Mouse (Mus musculus): ENCODE measurements around the gene Cd79a. TPM values are rescaled to one million over a fixed set of nuclear protein-coding genes. Genes with fewer than 3 reads are reported as not detected.

Cd79a gene
- polyA plus RNA-seq (2016; fragmentation: Nextera tagmentation; extraction: Ambion mirVana): 0.13 and 0.29 TPM in 2 replicates

DNA sequence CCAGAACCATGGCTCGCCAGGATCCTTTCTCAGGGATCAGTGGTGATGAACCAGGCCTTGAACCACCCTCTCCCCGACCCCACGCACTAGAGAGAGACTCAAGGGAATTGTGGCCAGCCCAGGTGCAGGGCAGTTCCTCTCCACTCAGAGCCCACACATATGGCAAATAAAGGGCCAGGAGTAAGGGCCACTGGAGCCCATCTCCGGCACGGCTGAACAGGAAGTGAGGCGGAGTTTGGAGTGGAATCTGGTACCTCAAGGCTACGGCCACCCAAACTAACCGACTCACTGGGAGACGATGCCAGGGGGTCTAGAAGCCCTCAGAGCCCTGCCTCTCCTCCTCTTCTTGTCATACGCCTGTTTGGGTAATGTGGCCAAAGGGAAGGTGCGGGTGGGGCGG, at the start of gene Cd79a:
Cd79a (plus strand) TSS at position 158 of the 400 bp plus-strand sequence.
- WGBS: 78% methylated on average over 12 of the region's 12 CpGs
- no peaks in the 10 kb centered on the region for H3K9me3 ChIP-seq
- no peak within 1 kb of the TSS for H3K27ac ChIP-seq
- peaks cover 7% of the 10 kb centered on the region for H3K4me1 ChIP-seq (replicated peaks)
- H3K36me3 ChIP-seq: peaks cover 10% of the 10 kb centered on the region
- DNase-seq (ENCODE audit: low spot score): no peak
- no peaks in the 10 kb centered on the region for H3K27me3 ChIP-seq (ENCODE audit: insufficient read depth, poor library complexity, severe bottlenecking)
- no peak within 1 kb of the TSS for H3K4me3 ChIP-seq

DNA sequence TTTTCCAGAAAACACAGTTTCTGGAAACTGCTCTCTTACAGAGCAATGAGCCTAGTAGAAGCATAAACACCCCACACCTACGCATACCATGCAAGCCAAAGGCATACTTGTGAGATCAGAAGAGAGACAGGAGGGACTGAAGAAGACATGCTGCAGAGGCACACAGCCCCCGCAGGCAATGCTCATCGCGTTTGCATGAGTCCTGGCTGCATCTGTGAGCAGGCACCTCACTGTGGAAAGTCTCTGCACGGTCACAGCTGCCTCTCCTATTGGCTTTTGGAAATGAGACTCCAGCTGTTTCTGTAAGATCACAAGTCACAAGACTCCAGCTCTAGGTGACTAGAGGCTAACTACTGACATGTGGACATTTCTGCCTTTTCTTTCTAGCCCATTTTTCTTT, 47.0 kb upstream of the Cd79a start:
- peak; percentile 7 for DNase-seq (ENCODE audit: low spot score)
- H3K4me1 ChIP-seq (replicated peaks): peaks cover 34% of the 10 kb centered on the region
- H3K4me3 ChIP-seq: no peak overlapping the region
- no peaks in the 10 kb centered on the region for H3K9me3 ChIP-seq
- H3K27me3 ChIP-seq (ENCODE audit: insufficient read depth, poor library complexity, severe bottlenecking): no peaks in the 10 kb centered on the region
- WGBS: 22% methylated on average over 5 of the region's 5 CpGs
- no peak overlapping the region for H3K27ac ChIP-seq
- no peaks in the 10 kb centered on the region for H3K36me3 ChIP-seq

DNA sequence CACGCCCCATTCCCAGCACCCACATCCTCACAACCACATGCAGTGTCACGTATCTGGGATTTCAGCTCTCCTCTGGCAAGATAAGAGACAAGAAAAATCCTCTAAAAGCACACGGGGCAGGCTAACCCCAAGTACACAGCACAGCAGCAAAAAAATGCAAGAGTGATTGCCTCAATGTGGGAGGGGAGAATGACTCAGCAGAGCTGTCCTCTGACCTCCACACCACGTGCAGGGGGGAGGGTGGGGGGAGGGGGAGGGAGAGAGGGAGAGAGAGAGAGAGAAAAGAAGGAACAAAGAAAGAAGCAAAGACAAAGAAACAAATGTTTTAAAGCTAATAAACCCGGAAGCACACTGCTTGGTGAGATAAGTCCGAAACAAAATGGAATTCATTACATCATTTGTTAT, 46.3 kb upstream of the Cd79a start:
- Histone ChIP-seq H3K27ac (0 out of 2 replicates have a peak overlapping the region, but pooled peaks have one; percentile 35), H3K9me3 (no peaks in the 10 kb centered on the region), H3K4me3 (no peak overlapping the region), H3K36me3 (no peaks in the 10 kb centered on the region), H3K4me1 (replicated peaks) (peaks cover 30% of the 10 kb centered on the region), H3K27me3 (ENCODE audit: insufficient read depth, poor library complexity, severe bottlenecking) (no peaks in the 10 kb centered on the region)
- peak; percentile 50 for DNase-seq (ENCODE audit: low spot score)
- WGBS: 37% methylated on average over 6 of the region's 6 CpGs

DNA sequence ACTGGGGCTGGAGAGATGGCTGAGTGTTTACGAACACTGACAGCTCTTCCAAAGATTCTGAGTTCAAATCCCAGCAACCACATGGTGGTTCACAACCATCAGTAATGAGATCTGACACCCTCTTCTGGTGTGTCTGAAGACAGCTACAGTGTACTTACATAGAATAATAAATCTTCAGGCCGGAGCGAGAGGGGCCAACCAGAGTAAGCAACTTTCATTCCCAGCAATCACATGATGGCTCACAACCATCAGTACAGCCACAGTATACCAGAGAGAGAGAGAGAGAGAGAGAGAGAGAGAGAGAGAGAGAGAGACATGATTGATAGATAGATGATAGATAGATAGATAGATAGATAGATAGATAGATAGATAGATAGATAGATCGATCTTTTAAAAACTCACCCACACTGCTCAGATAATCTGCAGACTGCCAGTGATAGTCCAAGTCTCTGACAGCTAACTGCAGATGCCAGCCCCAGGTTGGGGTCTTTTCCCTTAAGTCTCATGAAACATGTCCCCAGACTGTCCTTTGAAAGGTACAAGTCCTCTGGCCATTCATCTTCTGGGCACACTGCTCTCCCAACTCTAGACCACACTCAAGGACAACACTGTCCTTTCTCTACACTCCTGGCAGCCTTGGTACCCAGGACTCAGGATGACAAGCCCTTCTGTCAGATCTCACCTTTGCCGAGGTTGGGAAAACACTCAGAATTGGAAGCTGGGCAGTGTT, 45.4 kb upstream of the Cd79a start:
- WGBS: 89% methylated on average over 5 of the region's 5 CpGs
- H3K36me3 ChIP-seq: no peaks in the 10 kb centered on the region

DNA sequence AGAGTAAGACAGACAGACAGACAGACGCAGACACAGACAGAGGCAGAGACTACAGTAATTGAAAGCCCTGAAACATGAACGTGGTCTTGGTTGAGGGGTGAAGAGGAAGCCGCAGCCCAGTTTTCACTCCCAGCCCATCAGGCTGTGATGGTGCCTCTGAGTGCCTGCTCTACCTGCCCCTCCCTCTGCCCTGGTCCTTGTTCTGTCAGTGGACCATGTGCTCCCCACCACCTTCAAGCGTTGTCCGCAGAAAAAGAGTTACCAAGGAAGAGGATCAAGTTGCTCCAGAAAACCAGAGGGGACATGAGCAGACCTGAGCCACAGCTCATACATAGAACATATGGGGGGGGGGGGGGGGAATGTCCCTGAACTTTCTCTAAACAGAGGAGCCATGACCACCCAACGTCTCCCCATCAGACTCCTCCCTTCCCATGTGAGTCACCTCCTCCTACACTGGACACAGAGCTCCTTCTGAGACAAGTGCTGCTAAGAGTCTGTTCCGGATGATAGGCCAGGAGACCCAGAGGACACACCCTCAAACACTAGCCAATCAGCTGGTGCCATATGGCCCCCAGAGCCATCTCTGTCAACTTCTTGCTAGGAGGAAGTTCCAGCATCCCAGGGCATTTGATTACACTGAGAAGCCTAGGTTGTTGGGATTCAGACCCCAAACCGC, 44.5 kb upstream of the Cd79a start:
- Histone ChIP-seq H3K4me1 (replicated peaks) (peaks cover 33% of the 10 kb centered on the region), H3K27me3 (ENCODE audit: insufficient read depth, poor library complexity, severe bottlenecking) (no peaks in the 10 kb centered on the region), H3K36me3 (no peaks in the 10 kb centered on the region), H3K4me3 (no peak overlapping the region), H3K27ac (peak overlapping the region; percentile 72; the same call in 1 of the 2 replicates), H3K9me3 (no peaks in the 10 kb centered on the region)
- 80% methylated on average over 8 of the region's 8 CpGs for WGBS
- DNase-seq (ENCODE audit: low spot score): no peak

More for the DNA sequence above, 45.4 kb upstream of the Cd79a start:
- Histone ChIP-seq H3K27me3 (ENCODE audit: insufficient read depth, poor library complexity, severe bottlenecking) (no peaks in the 10 kb centered on the region), H3K4me3 (no peak overlapping the region), H3K4me1 (replicated peaks) (peaks cover 28% of the 10 kb centered on the region), H3K9me3 (no peaks in the 10 kb centered on the region), H3K27ac (peak overlapping the region; percentile 3; the same call in 1 of the 2 replicates)
- DNase-seq (ENCODE audit: low spot score): no peak

DNA sequence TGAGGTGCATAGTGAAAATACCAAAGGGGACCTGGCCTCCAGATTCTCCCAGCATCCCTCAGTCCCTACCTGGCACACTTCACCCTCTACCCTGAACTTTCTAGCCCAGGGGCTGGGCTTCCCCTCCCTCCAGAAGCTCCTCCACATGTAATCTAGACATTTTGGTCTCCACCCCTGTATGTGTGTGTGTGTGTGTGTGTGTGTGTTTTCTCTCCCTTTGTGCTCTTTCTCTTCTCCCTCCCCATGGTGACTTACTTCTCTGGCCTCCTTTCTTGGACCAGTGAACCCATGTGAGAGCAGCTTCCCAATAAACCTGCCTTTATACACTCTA, 44.0 kb upstream of the Cd79a start:
- no peak overlapping the region for H3K4me3 ChIP-seq
- H3K9me3 ChIP-seq: no peaks in the 10 kb centered on the region
- H3K27ac ChIP-seq: peak overlapping the region; percentile 72
- no peaks in the 10 kb centered on the region for H3K27me3 ChIP-seq (ENCODE audit: insufficient read depth, poor library complexity, severe bottlenecking)
- H3K36me3 ChIP-seq: no peaks in the 10 kb centered on the region
- peaks cover 33% of the 10 kb centered on the region for H3K4me1 ChIP-seq (replicated peaks)
- DNase-seq (ENCODE audit: low spot score): no peak

DNA sequence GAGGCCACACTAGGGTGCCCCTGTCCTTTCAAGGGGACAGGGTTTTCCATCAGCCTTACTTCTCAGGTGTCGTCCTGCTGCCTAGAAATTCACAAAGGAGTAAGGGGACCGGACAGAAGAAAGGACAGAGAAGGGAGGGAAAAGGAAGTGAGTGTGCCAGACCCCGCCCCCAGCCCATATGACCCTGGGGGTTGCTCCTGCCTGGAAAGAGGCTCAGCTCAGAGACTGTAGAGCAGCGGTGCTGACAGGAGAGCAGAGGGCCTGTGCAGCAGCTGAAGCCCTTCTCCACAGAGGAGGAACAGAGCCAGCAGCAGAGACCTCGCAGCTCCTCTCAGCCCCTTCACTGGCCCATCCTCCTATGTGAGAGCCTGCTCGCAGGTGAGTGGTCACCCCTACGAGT, 43.5 kb upstream of the Cd79a start:
- H3K4me3 ChIP-seq: no peak overlapping the region; the same call in 1 of the 2 replicates

DNA sequence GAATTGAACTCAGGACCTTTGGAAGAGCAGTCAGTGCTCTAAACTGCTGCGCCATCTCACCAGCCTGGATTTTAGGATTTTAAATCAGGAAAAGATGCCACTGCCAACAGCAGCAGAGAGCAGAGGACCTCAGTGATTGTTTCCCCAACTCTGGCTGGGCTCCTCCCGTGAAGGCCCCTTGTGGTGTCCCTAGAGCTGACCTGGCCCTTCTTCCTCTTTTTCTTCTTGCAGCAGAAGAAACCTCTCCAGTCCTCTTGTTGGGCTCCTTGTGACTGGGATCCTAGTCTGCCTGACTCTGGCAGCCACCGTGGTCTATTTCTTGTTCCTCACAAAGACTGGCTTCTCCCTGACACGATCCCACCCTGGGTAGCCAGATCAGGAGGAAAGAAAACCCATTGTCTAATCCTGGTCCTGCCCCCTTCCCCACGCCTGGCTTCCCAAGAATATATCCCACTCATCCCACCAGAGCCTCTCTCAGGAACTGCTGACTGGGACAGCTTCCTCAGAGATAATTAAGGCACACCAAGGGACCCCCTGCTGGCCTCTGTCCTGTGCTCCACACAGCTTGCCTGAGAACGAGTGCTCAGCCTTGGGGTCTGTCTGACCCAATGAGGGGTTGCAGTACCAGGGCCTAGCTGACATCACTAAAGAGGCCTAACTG, 40.6 kb upstream of the Cd79a start:
- Histone ChIP-seq H3K4me3 (no peak overlapping the region), H3K9me3 (no peaks in the 10 kb centered on the region), H3K27me3 (ENCODE audit: insufficient read depth, poor library complexity, severe bottlenecking) (no peaks in the 10 kb centered on the region), H3K36me3 (no peaks in the 10 kb centered on the region), H3K27ac (peak overlapping the region; percentile 59), H3K4me1 (replicated peaks) (peaks cover 24% of the 10 kb centered on the region)
- 31% methylated on average over 6 of the region's 6 CpGs for WGBS
- DNase-seq (ENCODE audit: low spot score): peak; percentile 7

More for the DNA sequence above, 43.5 kb upstream of the Cd79a start:
- peak; percentile 11 for DNase-seq (ENCODE audit: low spot score)
- H3K9me3 ChIP-seq: no peaks in the 10 kb centered on the region
- H3K36me3 ChIP-seq: no peaks in the 10 kb centered on the region
- H3K27ac ChIP-seq: peak overlapping the region; percentile 72
- peaks cover 33% of the 10 kb centered on the region for H3K4me1 ChIP-seq (replicated peaks)
- no peaks in the 10 kb centered on the region for H3K27me3 ChIP-seq (ENCODE audit: insufficient read depth, poor library complexity, severe bottlenecking)
- WGBS: 45% methylated on average over 7 of the region's 7 CpGs

DNA sequence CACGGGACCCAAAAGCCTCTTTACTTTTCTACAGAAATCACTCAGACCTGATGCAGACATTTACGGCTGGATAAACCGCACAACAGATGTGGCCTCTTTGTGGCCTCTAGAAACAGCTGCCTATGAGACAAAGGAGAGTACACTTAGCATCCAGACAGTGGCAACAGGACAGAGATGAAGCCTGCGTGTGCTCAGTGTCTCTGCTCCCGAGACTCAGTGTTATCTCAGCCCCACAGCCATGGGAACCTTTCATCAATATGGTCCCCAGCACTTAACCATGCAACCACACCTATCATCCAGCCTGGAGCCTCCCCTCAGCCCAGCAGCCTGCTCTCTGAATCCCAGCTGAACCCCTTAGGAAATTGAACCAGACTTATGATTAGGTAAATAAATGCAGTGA, 37.9 kb upstream of the Cd79a start:
- H3K4me3 ChIP-seq: no peak overlapping the region
- H3K9me3 ChIP-seq: no peaks in the 10 kb centered on the region
- peak overlapping the region; percentile 50; the same call in 1 of the 2 replicates for H3K27ac ChIP-seq
- no peak for DNase-seq (ENCODE audit: low spot score)
- H3K27me3 ChIP-seq (ENCODE audit: insufficient read depth, poor library complexity, severe bottlenecking): no peaks in the 10 kb centered on the region
- 87% methylated on average over 5 of the region's 5 CpGs for WGBS
- H3K4me1 ChIP-seq (replicated peaks): peaks cover 12% of the 10 kb centered on the region; the same call in 1 of the 2 replicates
- H3K36me3 ChIP-seq: no peaks in the 10 kb centered on the region

DNA sequence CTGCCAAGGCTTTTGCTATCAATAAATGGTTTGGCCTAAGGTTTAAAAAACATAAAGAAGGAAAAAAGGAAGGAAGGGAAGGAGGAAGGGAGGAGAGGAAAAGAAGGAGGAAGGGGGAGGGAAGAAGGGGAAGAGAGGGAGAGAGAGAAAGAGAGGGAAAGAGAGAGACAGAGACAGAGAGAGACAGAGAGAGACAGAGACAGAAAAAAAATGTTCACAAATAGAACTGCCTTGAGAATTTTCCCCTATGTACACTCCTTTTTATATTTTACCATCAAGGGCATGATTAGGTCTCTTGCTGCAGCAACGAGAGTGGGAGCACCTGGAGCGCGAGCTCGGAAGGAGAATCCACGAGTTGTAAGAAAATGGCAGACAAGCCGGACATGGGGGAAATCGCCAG, 35.3 kb upstream of the Cd79a start, which contains the start of gene Gm9844:
Gm9844 (plus strand) TSS at position 301 of the 400 bp plus-strand sequence.
- no peaks in the 10 kb centered on the region for H3K36me3 ChIP-seq
- peaks cover 7% of the 10 kb centered on the region; the same call in 1 of the 2 replicates for H3K4me1 ChIP-seq (replicated peaks)
- WGBS: 90% methylated on average over 7 of the region's 7 CpGs
- peaks cover 4% of the 10 kb centered on the region; the same call in 1 of the 2 replicates for H3K27me3 ChIP-seq (ENCODE audit: insufficient read depth, poor library complexity, severe bottlenecking)
- DNase-seq (ENCODE audit: low spot score): no peak
- no peak within 1 kb of the TSS for H3K27ac ChIP-seq
- H3K4me3 ChIP-seq: no peak within 1 kb of the TSS
- H3K9me3 ChIP-seq: no peaks in the 10 kb centered on the region

DNA sequence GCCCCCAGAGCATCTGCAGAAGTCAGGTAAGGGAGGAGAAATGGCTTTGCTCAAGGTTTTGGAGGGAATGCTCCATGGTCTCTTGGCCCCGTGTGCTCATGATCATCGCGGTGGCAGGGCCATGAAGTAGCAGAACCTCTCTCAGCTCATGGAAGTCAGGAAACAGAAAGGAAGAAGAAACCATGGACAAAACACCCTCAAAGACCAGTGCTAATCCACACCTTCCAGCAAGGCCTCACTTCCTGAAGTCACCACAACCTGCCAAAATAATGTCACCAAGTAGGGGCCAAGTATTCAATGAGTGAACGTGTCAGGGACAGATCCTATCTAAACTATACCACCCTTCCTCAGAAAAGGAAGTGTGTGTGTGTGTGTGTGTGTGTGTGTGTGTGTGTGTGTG, 34.3 kb upstream of the Cd79a start:
- no peak for DNase-seq (ENCODE audit: low spot score)
- Histone ChIP-seq H3K9me3 (no peaks in the 10 kb centered on the region), H3K36me3 (no peaks in the 10 kb centered on the region), H3K27me3 (ENCODE audit: insufficient read depth, poor library complexity, severe bottlenecking) (peaks cover 4% of the 10 kb centered on the region; the same call in 1 of the 2 replicates), H3K4me1 (replicated peaks) (peaks cover 4% of the 10 kb centered on the region; the same call in 1 of the 2 replicates), H3K4me3 (no peak overlapping the region), H3K27ac (no peak overlapping the region)
- WGBS: 92% methylated on average over 4 of the region's 4 CpGs

DNA sequence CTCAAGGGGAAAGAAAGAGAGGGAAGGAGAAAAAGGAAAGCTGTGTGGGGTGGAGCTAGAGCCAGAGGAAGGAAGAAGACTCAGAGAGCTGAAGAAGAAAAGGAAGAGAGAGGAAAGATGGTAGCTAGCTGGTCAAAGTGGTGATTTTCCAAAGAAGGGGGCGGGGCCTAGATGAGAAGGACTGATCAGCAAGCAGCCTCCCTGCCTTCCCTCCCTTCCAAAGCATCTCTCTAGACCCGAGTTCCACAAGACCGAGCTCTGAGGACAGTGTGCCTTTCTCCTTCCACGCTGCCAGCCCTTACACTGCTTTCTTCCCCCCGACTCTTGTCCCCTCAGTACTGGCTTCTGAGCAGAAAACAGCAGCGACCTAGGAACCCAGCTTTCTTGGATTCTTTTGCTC, 33.0 kb upstream of the Cd79a start:
- no peak for DNase-seq (ENCODE audit: low spot score)
- H3K27me3 ChIP-seq (ENCODE audit: insufficient read depth, poor library complexity, severe bottlenecking): peaks cover 9% of the 10 kb centered on the region; the same call in 1 of the 2 replicates
- H3K27ac ChIP-seq: no peak overlapping the region
- WGBS: 39% methylated on average over 6 of the region's 6 CpGs
- no peaks in the 10 kb centered on the region for H3K36me3 ChIP-seq
- H3K4me1 ChIP-seq (replicated peaks): peaks cover 4% of the 10 kb centered on the region; the same call in 1 of the 2 replicates
- no peaks in the 10 kb centered on the region for H3K9me3 ChIP-seq
- no peak overlapping the region for H3K4me3 ChIP-seq
